Mouse (Mus musculus) urinary bladder, postnatal 10 days (tissue): Measurements from ENCODE around the gene Atp13a1.
A peak's percentile ranks its signal among the peaks of the same experiment; 100 is the strongest.

Experiments used
- DNase-seq: peaks from one replicate; pipeline ENCODE4 v3.0.0; 2022; ENCODE audit warnings: low spot score

Gene Atp13a1

DNA sequence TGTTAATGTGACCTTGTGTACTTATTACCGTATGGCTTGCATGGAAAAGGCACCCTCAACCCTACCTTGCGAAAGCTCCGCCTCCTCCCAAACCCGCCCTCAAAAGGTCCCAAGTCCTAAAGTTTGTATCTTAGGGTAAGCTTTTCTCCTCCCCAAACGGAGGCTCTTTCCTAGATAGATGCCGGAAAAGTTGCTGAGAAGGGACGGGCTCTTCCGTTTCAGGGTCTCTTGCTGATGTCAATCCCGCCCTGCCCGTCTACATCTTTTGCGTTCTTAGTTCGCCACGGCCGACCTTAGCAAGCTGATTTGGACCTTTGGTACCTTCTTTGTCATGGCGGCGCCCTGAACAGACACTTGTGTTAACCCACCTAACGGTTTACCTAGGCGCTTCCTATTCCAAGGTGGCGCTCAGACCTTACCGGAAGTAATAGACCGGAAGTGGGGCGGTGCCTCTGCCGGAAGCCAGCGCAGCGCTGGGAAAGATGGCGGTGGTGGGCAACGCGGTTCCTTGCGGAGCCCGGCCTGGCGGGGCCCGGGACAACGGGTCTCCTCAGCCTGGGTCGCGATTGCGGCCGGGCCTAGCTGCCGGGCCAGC is at the start of gene Atp13a1, which contains the start of gene Zfp866:
Gene Atp13a1, plus strand, starts transcription at position 391 of the 595 bp plus-strand sequence.
Gene Zfp866, minus strand, starts transcription at position 406 of the 595 bp plus-strand sequence.
- DNase-seq = no peak

GRCm38 (mm10) chr8:69741231-69741630 is 49.7 kb upstream of the Atp13a1 start:
- DNase-seq = no peak

DNA sequence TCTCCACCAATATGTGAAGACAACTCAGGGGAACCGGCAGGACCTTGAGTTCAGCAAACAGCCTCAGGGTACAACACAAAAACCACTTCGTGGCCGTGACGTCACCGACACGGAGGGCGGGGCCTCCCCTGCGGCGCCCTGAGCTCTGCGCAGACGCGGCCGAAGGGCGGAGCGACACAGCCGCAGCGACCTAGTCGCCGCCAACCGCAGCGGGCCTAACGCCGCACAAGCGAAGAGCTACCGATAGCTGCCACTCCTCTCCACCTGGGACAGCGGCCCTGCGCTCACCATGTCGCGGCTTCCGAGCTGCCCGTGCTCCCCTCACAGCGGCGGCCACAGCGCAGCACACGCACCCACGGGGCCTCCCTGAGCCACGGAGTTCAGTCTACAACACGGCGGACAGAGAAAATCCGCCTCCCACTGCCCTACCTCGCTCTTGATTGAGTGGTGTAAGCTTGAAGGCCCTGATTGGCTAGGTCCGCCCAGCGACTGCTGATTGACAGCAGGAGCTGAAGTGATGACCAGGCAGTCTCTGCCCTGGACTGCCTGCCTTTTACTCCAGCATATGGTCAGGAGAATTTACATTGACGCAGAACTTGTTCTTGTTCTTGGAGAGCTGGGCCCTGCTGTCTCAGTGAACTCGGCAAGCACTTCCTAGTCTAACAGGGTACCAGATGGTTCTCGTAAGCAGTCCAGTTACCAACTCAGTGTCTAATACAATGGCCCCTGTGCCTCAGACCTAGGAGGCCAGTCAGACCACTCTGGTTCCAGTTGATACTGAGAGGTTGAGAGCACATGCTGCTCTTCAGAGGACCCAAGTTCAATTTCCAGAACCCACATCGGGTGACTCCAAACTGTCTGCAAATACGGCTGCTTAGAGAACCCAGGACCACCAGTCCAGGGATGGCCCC is 41.2 kb upstream of the Atp13a1 start, which contains the start of gene Zfp963:
Gene Zfp963, minus strand, starts transcription at position 427 of the 911 bp plus-strand sequence.
- DNase-seq = peak; percentile 77

- no peak for DNase-seq
Observed at GRCm38 (mm10) chr8:69752437-69752836, 38.5 kb upstream of the Atp13a1 start.

- no peak for DNase-seq
Observed at GRCm38 (mm10) chr8:69758316-69758715, 32.6 kb upstream of the Atp13a1 start.

- no peak for DNase-seq
Observed at GRCm38 (mm10) chr8:69761814-69762445, 29.0 kb upstream of the Atp13a1 start.

DNA sequence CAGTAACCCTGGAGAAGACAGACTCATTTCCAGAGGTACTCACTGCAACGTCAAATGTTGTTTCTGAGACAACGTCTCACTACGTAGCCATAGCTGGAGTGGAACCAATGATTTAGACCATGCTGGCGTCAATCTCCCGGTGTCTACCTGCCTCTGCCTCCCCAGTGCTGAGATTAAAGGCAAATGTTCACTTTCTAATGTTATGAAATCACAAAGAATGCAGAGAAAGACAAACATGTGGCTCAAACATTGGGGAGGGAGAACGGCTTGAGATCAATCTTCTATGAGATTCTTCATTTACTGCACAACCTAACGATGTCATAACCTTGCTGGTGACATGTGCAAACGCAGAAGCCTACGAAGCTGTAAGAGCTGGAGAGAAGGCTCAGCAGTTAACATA is 19.7 kb upstream of the Atp13a1 start:
- DNase-seq = no peak

DNA sequence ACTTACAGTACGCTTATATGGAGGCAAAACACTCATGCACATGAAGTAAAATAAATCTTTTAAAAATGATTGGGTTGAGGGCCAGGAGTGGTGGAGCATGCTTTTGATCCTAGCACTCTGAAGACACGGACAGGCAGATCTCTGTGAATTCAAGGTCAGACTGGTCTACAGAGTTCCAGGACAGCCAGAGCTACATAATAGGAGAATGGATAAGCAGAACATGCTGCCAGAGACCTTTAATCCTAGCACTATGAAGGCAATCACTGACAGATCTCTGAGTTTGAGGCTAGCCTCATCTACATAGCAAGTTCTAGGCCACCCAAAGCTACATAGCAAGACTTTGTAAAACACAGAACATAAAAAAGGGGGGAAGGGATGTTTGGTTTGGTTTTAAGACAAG is 18.9 kb upstream of the Atp13a1 start:
- DNase-seq = no peak

DNA sequence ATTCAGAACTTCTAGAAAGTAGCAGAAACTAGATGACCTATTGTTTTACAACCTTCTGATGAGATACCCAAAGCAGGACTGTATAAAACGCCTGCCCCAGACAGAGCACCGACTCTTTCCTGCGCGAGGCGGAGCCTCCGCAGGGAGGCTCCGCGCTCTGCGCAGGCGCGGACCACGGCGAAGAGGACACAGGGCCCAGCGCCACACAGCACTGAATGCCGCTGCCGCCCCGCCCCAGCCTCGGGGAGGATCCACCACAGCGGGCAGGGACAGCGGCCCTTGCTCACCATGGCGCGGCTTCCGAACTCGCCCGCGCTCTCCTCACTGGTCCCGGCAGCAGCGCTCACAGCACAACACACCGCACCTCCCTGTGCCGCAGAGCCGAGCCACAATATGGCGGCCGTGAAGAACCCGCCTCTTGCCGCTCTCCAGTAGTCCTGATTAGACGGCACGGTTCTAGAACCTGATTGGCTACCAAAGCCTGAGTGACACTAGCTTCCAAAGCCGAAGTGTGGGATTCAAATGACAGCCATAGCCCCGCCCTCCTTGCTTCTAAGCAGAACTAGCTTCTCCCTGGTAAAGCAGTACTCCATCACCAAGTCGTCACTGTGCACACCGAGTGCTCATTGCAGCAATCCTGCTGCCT is 16.3 kb upstream of the Atp13a1 start, which contains the start of gene Gm20422:
Gene Gm20422, minus strand, starts transcription at position 384 of the 646 bp plus-strand sequence.
- peak; percentile 44 for DNase-seq

GRCm38 (mm10) chr8:69775149-69775534 is 15.8 kb upstream of the Atp13a1 start:
- no peak for DNase-seq

DNA sequence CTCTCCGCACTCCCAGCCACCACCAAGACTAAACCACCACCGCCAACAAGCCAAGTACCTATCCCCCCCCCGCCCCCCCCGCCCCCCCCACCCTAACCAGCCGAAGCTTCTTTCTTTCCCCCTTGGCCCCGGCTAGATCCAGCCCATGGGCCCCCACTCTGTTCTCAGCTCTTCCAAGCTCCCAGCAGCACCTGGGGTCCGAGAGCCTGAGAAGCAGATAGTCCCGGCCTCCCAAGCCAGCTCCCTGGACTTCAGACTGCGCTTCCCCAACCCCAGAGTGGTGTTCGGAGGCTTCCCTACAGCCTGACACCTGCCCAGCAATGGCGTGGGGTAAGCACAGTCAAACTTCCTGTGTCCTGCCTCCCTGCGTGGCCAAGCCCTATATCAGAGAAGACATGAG is 13.9 kb upstream of the Atp13a1 start:
- DNase-seq = no peak

DNA sequence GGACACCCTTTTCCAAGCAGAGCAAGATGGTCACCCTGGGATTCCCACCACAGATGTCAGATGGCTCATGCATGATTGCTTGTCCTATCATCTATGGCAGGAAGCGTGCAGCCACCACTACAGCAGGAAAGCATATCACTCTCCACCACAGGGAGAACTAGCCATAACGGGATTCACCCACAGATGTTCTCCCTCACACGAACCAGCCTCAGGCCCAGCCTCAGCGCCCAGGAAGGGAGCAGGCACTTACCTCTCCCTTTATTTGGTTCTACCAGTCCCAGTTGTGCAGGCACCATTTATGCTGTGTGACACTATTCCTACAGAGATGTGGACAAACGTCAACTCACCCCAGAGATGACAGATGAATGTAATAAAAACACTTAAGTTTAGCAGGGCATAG is 1.9 kb upstream of the Atp13a1 start:
- no peak for DNase-seq

- DNase-seq = no peak
Observed at GRCm38 (mm10) chr8:69789731-69790130, 1.2 kb upstream of the Atp13a1 start.

DNA sequence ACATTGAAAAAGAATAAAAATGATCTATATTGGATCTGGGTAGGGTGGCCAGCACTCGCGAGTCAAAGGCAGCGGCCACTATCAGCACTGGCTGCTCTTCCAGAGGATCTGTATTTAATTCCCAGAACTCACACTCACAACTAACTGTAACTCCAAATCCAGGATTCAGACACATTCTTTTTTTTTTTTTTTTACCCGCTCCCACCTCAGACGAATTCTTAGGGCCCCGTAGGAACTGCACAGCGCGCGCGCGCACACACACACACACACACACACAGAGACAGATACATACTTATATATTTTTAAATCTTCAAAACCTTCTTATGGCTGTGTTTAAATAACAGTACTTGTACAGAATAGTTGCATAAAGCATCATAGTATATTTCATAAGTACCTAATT is 599 bp upstream of the Atp13a1 start:
- DNase-seq = no peak

- DNase-seq = no peak
Observed at GRCm38 (mm10) chr8:69791415-69792068, 579 bp downstream of the Atp13a1 start.

DNA sequence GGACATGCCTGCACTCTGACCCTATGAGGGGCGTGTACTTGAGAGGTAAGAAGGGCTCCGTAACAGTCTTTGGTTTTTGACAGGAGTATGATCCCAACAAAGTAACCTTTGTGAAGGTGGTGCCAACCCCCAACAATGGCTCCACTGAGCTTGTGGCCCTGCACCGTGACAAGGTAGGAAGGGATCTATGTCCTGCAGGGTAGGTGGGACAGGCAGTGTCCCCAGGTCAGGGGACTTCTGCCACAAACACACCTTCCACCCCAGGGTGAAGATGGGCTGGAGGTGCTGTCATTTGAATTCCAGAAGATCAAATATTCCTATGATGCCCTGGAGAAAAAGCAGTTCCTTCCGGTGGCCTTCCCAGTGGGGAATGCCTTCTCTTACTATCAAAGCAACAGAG is 2.7 kb downstream of the Atp13a1 start:
- DNase-seq = no peak

DNA sequence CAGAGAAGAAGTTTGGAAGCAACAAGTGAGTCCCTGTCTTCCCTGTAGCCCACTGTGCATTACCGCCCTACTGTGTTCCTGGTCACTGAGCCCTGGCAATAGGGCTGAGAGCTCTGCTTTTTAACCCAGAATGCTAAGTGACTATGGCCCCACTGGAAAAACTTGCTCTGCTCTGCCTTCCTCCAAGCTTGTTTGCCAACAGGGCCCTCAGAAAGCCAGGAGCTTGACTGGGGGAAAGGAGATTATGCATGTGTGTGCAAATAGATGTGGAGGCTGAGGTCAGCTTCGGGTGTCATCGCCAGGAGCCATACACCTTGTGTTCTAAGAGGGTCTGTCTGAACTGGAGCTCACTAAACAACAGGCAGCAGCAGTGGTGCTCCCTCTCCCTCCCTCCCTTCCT is 3.1 kb downstream of the Atp13a1 start:
- no peak for DNase-seq

DNA sequence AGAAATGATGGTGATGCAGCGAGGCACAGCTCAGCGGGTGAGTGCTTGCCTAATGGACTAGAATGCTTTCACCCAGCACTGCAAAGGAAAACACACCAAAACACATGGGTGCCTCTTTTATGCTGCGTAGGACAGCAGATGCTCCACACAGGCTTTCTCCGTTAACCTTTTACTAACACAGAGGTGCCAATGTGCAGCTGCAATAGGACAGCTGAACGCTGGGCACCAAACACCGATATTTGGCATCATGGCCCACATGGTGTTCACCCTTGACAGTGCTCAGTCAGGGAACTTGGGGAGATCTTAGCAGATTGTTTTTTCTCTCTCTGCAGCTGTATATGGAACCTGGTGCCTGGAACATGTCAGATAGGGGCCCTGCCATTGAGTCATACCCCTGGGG is 3.9 kb downstream of the Atp13a1 start:
- DNase-seq = no peak

- DNase-seq = peak; percentile 6
Observed at GRCm38 (mm10) chr8:69796721-69797345, 5.9 kb downstream of the Atp13a1 start.

DNA sequence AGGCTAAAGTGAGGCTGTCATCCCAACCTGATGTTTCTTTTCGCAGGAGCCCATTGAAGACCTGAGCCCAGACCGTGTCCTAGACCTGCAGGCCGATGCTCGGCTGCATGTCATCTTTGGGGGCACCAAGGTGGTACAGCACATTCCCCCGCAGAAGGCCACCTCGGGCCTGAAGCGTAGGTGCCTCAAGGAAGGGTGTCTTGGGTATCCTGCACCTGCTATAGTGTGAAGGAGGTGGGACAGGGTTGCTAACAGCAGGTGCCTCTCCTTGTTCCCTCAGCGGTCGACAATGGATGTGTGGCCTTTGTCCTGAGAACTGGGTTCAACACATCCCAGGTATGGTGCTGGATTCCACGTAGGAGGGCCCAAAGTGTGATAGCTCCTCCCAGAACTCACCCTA is 6.7 kb downstream of the Atp13a1 start:
- peak; percentile 6 for DNase-seq

GRCm38 (mm10) chr8:69799261-69799660 is 8.3 kb downstream of the Atp13a1 start:
- peak; percentile 8 for DNase-seq
